Mouse (Mus musculus) lung, adult 18-20 months (tissue): ENCODE measurements around the gene Dgki.

ENCODE experiments used
- DNase-seq, 2 experiments: peaks; one replicate each; pipeline ENCODE4 v3.0.0; 2022; ENCODE audit warnings: mixed read lengths in 2 of 2

Gene Dgki

DNA sequence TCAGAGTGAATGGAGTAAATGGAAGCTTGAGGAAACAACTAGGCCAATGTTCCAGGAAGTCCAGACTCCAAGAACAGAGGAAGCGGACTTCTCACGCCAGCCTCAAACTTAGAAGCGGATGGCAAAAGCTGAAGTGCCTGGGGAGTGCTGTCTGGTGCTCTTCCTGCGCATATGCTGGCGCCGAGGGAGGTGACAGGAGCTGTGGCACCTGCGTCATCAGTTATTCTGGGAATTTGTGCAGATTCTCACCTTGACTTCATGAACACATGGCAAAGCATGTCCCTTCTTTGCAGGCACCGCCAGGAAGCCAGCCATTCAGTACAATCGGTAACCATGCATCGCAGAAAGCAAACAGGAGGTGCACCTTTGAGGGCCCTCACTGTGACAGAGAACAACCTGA lies 301.0 kb downstream of the Dgki start:
- DNase-seq, result no peak

DNA sequence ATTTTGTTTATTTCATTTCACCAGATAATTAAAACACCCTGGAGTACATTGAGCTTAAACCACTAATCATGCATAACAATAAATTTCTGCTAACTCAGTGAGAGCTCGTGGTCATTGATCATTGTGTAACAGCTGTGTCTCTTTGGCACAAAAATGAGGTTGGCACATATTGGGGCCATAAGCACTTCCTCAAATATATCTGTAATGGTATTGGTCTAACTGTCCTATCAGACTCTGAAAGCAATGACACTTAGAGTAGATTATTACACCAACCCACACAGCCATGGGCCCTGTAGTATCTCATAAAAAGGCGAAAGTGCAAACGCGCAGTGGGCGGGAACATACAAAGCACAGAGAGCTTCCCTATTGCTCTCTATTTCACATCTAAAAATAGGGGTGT lies 305.7 kb downstream of the Dgki start:
- no peak for DNase-seq

DNA sequence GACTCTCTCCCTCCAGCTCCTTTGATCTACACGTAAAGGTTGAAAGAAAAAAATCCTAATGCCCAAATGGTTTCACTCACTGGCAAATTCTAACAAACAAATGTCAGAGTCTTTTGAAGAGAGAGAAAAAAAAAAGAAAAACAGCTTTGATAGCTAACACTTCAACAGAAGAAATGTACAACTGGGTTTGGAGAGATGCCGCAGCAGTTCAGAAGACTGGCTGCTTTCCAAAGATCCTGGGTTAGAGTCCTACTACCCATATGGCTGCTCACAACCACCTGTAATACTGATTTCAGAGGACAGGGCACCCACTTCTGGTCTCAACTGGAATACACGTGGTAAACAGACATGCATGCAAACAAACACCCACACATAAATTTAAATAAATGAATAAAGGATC lies 309.8 kb downstream of the Dgki start:
- no peak for DNase-seq

DNA sequence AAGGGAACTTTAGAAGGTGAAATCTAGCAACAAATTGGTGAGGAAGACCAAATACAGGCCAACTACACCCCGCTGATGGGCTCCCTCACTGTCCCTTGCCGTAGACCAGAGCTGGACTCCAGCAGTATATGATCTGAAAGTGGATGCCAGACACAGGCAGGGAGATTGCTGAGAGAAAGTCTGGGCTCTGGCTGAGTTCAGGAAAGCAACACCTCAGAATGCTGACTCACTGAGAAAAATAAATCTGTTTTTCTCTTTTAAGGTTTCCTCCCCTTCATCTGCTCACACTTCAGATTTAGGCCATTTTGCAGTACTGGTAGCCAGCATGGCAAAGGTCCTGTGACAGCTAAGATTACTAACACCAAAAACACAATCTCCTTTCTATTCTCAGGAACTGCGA lies 311.2 kb downstream of the Dgki start:
- no peak for DNase-seq

DNA sequence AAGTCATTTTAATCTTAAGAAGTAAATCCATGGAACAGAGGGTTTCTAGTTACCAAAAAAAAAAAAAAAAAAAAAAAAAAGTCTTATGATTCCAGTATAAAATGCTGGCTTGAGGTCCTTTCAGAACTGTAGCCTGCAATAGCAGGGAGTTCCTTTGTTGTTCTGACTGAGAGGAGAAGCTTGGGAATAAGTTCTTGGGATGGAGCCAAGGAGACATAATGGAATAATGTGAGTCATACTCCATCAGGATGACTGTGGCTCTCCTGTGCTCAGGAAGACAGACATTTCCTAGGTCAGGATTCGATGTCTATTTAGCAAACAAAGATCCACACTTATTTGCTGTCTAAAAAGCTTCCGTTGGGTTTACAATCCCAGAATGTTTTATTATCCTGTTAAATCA lies 318.3 kb downstream of the Dgki start:
- DNase-seq, result peak in 1 of 2 experiments; percentile 5

DNA sequence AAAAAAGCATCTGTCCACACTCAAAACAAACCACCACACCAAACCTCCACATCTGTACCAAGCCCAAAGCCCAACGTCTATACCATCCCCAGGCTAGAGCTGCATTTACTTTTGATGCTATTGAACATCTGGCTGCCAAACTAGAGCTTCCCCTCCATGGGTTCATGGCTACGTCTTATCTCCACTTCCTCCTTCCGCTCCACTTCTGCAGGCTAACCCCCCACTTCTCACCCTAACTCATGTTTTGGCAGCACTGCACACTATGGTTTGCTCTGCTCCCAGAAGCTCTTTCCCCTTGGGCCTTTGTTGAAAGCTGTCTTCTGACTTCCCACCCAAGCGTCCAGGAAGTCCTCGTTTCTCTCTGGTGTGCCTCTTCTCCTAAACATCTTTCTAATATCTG lies 319.5 kb downstream of the Dgki start:
- no peak for DNase-seq

DNA sequence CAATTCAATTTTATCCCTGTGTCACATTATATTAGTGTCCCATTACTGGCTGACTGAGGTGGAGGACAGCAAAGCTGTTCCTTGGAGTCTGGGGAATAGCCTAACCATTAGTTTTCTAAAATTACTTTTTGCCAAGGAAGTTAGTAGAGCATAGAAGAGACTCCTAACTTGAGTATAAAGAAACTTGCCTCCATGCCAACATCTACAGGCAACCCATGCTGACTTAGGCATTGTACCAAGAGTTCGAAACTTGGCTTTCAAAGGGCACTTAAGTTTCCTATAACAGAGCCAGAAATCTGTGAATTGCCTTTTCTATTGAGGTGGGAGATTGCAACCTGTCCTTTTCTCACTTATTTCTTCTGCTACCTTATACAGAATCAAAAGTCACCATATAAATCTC lies 321.8 kb downstream of the Dgki start:
- DNase-seq, result no peak

DNA sequence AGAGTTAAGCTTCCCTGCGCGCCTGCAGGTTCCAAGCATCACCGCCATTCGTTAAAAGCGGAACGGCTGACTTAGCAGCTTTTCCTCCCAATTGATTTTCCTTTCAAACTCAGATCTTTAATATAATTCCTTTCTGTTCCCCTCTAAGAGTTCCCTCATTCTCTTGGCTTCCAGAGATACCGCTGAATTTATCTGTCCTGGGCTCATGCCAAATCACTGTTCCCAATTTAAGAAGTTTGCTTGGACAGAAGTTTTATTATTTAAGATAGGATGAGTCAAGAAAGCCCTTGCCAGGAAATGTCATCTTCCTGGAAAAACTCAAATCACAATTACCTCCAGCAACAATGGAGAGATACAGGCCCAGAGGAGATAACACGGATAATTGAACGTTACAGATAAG lies 326.9 kb downstream of the Dgki start:
- no peak for DNase-seq

DNA sequence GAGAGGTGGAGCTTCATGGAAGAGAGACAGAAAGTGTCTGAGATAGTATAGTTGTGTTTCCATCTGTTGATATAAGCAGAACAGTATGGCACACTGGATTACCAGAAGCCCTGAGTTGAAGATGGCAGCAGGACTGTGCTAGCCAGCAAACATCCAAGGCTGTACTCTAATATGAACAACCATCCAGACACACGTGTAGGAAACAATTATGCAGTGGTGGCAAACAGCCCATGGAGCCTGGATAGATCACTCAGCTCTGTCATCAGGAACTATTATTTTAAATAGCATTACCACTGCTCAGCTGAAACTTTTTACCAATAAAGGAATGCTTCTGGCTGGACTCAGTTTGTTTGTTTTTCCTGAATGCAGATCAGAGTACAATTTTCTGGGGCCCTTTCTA lies 327.5 kb downstream of the Dgki start:
- DNase-seq, result no peak

DNA sequence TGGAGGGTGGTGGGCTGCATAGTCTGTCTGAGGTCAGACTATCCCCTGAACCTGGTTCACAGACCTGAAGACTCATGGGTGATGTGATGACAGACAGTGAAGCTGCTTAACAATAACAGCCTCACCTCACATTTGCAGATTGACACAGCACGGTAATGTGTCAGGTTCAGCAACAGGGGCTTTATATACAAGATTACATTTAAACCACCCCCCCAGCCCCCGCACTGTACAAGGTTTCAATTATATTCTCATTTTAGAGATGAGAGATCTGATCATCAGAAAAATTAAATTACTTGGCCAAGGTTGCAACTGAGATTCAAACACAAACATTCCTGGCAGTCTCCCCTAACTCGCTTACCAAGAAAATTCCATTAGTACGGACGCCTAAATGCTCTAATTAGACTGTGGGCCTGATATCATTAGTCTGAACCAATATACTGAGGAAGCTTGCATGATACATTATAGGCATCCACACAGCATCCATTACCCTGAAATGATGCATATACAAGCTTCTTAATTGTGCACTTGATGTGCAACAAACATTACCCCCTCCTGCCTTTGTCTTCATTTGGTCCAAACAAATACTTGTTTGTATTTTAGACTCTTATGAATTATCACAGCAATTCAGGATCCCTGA lies 330.6 kb downstream of the Dgki start:
- no peak for DNase-seq

DNA sequence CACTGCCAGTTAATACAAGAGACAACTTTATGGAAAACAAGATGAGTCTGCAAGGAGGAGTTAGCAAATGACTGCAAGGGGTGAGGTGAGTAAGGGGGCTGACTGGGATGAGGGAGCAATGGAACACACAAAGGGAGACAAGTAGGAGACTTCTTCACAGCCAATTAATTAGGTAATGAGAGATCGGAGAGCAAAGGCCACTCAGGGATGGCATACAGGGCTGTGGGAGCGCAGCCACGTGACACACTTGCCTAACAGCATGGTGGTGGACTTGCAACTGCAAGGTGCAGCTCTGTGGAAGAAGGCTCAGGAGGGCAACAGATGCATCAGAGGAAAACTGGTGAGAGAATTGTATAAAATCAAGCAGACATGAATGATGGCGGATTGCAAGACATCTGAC lies 339.3 kb downstream of the Dgki start:
- no peak for DNase-seq

DNA sequence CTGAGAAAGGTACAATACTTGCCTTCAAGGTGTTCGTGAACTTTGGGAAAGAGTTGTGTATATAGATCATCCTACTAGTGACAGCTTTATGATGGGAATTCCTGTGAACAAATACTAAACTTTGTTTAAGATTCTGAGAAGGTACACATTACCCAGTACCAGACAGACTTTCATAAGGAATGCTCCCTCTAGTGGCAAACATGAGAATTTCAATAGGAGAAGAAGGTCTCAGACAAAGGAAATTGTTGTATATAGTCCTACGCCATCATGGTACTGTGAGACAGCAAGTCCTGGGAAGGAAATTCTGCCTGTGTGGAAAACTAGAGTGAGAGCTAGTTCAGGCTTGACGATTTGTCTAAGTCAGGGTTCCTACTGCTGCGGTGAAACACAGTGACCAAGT lies 344.7 kb downstream of the Dgki start:
- no peak for DNase-seq

DNA sequence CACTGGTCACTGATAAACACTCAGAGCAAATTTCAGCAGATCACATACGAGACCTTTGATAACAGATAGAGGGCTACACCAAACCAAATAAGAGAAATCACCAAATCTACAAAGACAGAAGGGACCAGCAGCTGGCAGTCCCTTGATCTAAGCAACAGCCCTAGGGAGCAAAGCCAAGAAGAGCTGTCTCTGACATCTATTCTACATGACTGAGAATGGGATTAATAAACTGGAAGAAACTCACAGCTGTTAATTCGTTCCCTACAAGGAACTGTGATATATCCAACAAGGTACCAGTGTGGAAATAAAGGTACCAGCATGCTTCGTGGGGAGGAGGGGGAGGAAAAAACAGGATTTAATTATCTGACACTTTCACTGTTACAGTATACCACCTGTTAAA lies 349.3 kb downstream of the Dgki start:
- DNase-seq, result no peak

DNA sequence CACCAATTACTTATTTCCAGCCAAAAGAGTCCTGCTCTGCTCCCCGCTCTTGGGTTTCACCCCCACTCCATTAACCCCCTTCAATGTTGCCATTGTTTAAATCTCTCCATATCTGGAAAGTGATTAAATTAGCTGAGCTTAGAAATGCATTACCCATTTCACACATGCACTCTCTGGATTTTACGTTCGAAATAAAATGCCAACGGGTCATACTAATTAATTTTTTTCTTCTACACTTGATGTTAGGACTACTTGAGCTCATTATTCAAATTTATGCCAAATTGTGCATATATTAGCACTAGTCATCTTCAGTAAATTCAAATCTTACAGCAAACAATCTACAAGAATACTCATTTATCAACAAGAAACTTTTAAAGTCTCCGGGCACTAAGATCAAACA lies 352.1 kb downstream of the Dgki start:
- DNase-seq, result no peak

DNA sequence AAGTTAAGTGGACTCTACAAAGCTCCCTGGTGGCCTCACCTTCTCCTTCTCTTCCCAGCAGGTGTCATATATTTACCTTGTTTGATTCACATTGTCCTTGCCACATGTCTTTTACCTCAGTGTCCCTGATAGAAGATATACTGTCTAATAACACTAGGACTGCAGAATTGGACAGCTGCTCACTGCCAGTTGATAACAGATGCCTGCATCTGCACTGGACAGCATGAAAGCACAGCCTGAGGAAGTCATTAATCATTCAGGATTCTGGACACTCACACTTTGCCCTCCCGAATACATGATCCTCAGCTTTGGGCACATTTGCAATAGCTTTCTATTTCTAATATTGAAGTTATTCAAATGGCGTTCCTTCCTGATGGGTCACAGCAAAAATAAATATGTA lies 362.5 kb downstream of the Dgki start:
- no peak for DNase-seq

DNA sequence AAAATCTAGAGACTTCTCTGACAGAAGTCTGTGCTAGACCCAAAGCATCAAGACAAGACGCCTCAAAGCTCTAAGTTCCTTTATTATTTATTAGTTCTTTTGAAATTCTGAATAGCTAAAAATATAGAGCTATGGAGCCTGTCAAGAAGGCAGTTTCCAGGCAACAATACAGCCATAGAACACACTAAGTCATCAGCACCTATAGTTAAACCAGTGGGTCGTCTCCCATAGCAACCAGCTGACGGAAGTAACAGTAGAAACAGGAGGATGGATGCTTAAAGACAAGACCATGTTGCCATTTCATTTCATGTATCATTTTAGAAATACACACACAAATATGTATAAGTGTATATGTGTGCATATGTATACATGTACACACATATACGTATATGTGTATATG lies 363.2 kb downstream of the Dgki start:
- no peak for DNase-seq

DNA sequence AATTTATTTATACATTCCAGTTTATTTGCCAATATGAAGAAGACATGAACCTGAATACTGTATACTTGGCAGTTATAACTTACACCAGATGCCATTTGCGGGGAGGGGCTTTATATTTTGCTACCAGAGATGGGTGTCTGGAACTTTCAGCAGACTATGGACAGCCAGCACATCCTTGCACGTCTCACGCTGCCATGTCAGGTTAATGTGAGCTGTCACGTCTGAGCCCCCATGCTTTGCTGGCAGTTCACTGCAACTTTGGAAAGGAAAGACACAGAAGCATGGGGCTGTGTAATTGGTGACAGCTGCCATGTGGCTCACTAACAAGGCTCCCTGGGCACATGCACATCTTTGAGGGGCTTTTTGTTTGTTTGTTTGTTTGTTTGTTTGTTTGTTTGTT lies 368.5 kb downstream of the Dgki start:
- no peak for DNase-seq

DNA sequence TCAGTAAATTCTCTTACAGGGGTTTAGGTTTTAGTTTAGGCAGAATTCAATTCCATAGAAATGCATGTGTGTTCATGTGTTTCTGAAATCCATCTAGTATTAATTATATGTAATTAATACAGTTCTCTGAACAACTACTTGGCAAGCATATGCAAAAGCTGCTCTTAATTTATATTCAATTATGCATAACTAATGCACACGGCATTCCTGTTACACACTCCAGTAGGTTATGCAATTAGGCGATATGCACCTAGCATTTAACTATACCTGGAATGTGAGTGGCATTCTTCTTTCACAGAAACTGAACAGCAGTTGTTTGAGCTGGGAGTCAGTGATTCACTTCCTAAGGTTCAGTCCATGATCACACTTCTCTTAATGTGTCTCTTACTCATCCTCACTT lies 370.2 kb downstream of the Dgki start:
- no peak for DNase-seq

DNA sequence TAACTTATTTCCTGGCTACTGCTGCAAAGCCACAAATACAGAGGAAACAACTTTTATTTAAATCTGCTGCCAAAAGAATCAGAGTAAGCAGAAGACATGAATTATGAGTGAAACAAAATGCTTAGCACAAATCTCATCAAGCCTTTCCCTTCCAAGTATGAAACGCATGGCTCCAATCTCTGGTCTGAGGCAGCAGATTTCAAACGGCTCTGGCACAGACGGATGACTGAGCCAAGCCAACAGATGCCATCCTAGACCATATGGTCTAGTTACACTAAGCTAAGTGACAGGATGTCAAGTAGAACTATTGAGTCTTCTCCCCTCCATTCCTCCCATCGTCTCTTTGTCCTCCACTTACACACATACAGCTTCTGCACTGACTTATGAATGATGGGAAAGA lies 373.5 kb downstream of the Dgki start:
- DNase-seq, result no peak

DNA sequence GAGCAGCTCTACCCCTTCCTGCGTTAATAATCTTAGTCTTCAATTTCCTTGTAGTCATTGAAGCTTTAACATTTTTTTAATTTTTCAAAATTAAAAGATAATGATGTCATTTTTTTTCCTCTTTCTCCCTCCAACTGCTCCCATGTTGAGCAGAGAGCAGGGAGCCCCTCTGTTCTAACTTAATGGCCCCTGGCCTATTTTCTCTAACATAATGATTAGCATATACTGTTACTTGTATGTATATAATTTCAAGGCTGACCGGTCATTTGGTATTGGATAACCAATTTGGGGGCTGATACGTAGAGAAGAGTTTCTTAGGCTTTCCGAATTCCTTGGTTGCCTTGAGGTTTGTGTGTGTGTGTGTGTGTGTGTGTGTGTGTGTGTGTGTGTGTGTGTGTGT lies 378.0 kb downstream of the Dgki start:
- no peak for DNase-seq

DNA sequence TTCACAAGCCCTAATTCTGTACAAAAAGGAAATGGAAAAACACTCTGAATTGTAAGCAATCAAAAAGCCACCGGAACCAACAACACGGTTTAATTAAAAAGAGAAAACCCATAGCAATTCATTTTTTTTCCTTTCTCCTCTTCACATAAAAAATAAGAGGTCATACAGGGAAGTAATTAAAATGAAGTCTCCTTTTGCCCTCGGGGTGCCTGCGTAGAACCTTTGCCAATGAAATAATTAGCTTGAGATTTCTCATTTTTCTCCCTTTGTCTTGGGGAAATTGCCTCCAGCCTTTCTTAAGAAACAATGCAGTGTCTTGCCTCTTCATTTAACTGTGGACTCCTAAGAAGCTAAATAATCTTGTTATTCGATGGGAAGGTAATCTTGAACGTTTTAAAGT lies 388.4 kb downstream of the Dgki start:
- no peak for DNase-seq

DNA sequence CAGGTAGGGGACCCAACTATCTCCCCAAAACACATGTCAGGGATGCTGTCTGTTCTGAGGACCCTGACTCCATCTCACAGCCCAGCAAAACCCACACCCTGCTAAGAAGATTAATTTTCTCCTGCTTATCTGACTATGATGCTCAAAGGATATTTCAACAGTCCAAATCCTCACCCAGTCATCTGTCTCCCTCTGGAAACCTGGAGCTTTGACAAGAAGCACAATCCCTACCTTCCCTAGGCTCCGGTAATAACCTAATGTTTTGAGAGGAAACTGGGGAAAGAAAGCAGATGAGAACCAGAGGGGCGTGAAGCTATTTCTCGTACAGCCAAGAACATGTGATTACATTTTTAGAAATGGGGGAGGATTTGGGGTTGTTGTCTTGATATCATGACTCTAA lies 392.8 kb downstream of the Dgki start:
- no peak for DNase-seq

DNA sequence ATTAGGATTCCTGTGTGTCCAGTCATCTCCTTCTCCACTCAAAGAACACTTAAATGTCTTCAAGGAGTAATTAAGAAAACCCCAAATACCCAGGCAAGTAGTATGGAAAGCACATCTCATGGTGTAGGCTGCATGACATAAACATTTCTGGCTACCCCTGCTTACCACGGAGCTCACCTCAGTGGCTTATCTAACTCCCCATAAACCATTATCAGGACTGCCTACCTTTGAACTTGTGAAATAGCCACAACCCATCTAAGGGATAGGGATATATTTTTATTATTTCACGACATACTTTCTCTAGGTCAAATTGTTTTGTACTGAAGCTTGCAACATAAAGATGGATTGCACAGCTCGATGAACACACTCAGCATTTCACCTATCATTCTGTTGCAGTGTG lies 394.0 kb downstream of the Dgki start:
- no peak for DNase-seq

DNA sequence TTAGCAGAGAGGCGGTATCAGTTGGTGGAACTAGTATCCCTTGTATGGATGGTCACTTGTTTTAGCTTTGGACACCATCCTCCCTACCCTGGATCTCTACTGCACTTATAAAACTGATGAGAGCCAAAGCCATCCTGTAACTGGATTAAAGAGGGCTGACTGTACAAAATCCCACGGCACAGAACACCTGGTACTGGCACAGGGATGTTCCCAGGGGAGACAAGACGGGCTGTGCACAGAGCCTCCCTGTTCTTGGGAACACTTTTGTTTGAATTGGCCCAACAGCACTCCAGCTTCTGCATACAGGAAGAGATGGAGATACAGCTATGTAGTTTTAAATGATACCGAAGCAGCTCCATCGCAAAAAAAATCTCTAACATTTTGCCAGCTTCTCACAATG lies 395.1 kb downstream of the Dgki start:
- DNase-seq, result no peak

DNA sequence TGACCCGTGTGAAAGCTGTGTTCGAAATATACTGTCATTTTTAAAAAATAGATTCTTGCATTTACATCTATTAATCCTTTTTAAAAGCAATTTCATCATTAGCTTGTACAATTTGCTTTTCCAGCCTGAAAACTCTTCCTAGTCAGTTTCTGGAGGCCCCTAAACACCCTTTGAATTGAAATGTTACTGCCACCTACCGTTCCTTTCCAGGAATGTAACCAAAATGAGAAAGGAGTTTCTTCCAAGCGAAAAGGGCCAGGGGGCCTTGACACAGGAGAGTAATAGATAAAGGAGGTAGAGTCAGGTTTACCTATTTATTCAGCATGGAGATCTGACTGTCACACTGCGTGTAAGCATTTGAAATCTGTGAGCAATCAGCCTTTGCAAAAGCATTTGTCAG lies 396.2 kb downstream of the Dgki start:
- peak in 1 of 2 experiments; percentile 10 for DNase-seq
